Mouse (Mus musculus) heart, embryonic 11.5 days (tissue): ENCODE results near the gene Hist1h2ao. TPM values are rescaled to one million over a fixed set of nuclear protein-coding genes. Genes with fewer than 3 reads are reported as not detected.
"Not testable (repeated sequence)": the region's sequence is repeated elsewhere in the genome, so short reads cannot be mapped to it uniquely, and the experiment has no call there.

Experiments used
- ATAC-seq: fragments of 200-750 bp; cut with Nextera tagmentation; replicated peaks from 2 replicates; pipeline ENCODE4 v1.8.0; 2017; ENCODE audit warnings: moderate library complexity; ENCODE audit not compliant: insufficient number of reproducible peaks, low FRiP score, low TSS enrichment
- H3K27ac ChIP-seq: fragments of 300-500 bp; sonication (generic); 2 replicates; pipeline ENCODE4 v1.5.1; 2014; ENCODE audit warnings: mild to moderate bottlenecking, low read depth, low read length
- H3K27me3 ChIP-seq: fragments of 300-500 bp; sonication (generic); 2 replicates; pipeline ENCODE4 v1.6.1; 2014; ENCODE audit warnings: mild to moderate bottlenecking, low read length, mixed read lengths; ENCODE audit not compliant: control insufficient read depth, insufficient read depth
- H3K36me3 ChIP-seq: fragments of 300-500 bp; sonication (generic); 2 replicates; pipeline ENCODE4 v1.6.1; 2014; ENCODE audit warnings: mild to moderate bottlenecking, low read length, moderate library complexity, mixed read lengths; ENCODE audit not compliant: control insufficient read depth, insufficient read depth
- H3K4me1 ChIP-seq: fragments of 300-500 bp; sonication (generic); 2 replicates; pipeline ENCODE4 v1.6.1; 2014; ENCODE audit warnings: low read length; ENCODE audit not compliant: control insufficient read depth, insufficient read depth
- H3K4me2 ChIP-seq: fragments of 300-500 bp; sonication (generic); 2 replicates; pipeline ENCODE4 v1.6.1; 2014; ENCODE audit warnings: mild to moderate bottlenecking, moderate library complexity
- H3K4me3 ChIP-seq: fragments of 300-500 bp; sonication (generic); 2 replicates; pipeline ENCODE4 v1.5.1; 2014; ENCODE audit warnings: low read depth, low read length
- H3K9ac ChIP-seq: fragments of 300-500 bp; sonication (generic); 2 replicates; pipeline ENCODE4 v1.6.1; 2014; ENCODE audit warnings: mild to moderate bottlenecking, low read depth, low read length, moderate library complexity
- H3K9me3 ChIP-seq: fragments of 300-500 bp; sonication (generic); replicated peaks from 2 replicates; pipeline ENCODE4 v1.6.1; 2016; ENCODE audit warnings: low read length; ENCODE audit not compliant: control insufficient read depth
- WGBS: fragments of 180-500 bp; shearing (Covaris S2); extraction: QIAGEN DNeasy Blood & Tissue Kit; methylation state at CpG from one replicate; pipeline ENCODE4 v1.1.7; 2014; ENCODE audit not compliant: insufficient replicate concordance; 5-methylcytosine and 5-hydroxymethylcytosine counted together
- polyA plus RNA-seq: library from polyadenylated mRNA; unstranded; fragments of >200 nt; fragmentation: Nextera tagmentation; extraction: Ambion mirVana; gene quantifications from 2 replicates; pipeline ENCODE4 v1.2.1, GENCODE M21; 2014

The Hist1h2ao gene
- polyA plus RNA-seq, 1 experiment from 2014 or later: not detected

- no peak for ATAC-seq
- H3K27ac ChIP-seq: no peak overlapping the region
- WGBS: 88% methylated on average over 7 of the region's 7 CpGs
- H3K4me2 ChIP-seq: no peak overlapping the region
- no peak overlapping the region for H3K9ac ChIP-seq
- no peaks in the 10 kb centered on the region for H3K9me3 ChIP-seq
- no peaks in the 10 kb centered on the region for H3K27me3 ChIP-seq
- H3K4me3 ChIP-seq: no peak overlapping the region
- H3K4me1 ChIP-seq: peaks cover 3% of the 10 kb centered on the region; the same call in 1 of the 2 replicates
- H3K36me3 ChIP-seq: no peaks in the 10 kb centered on the region
Measured at GRCm38 (mm10) chr13:21795584-21795983, 14.7 kb upstream of the Hist1h2ao start.

- not testable (repeated sequence) for H3K27ac ChIP-seq, H3K9ac ChIP-seq, H3K36me3 ChIP-seq, H3K27me3 ChIP-seq, H3K4me1 ChIP-seq, H3K4me3 ChIP-seq, H3K4me2 ChIP-seq, H3K9me3 ChIP-seq, ATAC-seq
Measured at GRCm38 (mm10) chr13:21797163-21797562, 13.1 kb upstream of the Hist1h2ao start.

- H3K4me3 ChIP-seq, H3K27me3 ChIP-seq, H3K9ac ChIP-seq, H3K36me3 ChIP-seq, H3K9me3 ChIP-seq, H3K4me2 ChIP-seq, H3K27ac ChIP-seq, H3K4me1 ChIP-seq: not testable (repeated sequence)
- WGBS: no CpG with 5 or more reads among the region's 4 CpGs
- peak; percentile 55; the same call in 1 of the 2 replicates for ATAC-seq
Measured at GRCm38 (mm10) chr13:21803058-21803457, 7.2 kb upstream of the Hist1h2ao start.

GRCm38 (mm10) chr13:21811074-21811473 lies 809 bp downstream of the Hist1h2ao start:
- not testable (repeated sequence) for ATAC-seq, H3K4me2 ChIP-seq
- no CpG with 5 or more reads among the region's 8 CpGs for WGBS

GRCm38 (mm10) chr13:21811539-21811938 lies 1.3 kb downstream of the Hist1h2ao start, which contains the start of gene Hist1h4m:
Hist1h4m (plus strand) TSS chr13:21811746.
- not testable (repeated sequence) for H3K27ac ChIP-seq, H3K36me3 ChIP-seq, H3K9ac ChIP-seq, H3K4me1 ChIP-seq, H3K4me3 ChIP-seq, H3K9me3 ChIP-seq, H3K27me3 ChIP-seq
- WGBS: no CpG with 5 or more reads among the region's 24 CpGs
- peak; percentile 69 for ATAC-seq
- peak within 1 kb of the TSS; percentile 42 for H3K4me2 ChIP-seq

More at GRCm38 (mm10) chr13:21811074-21811473, 809 bp downstream of the Hist1h2ao start:
- H3K27me3 ChIP-seq, H3K9ac ChIP-seq, H3K9me3 ChIP-seq, H3K4me1 ChIP-seq, H3K36me3 ChIP-seq, H3K27ac ChIP-seq, H3K4me3 ChIP-seq: not testable (repeated sequence)

GRCm38 (mm10) chr13:21812092-21812491 lies 1.8 kb downstream of the Hist1h2ao start:
- H3K4me1 ChIP-seq, H3K27ac ChIP-seq, H3K4me3 ChIP-seq, H3K9me3 ChIP-seq, H3K36me3 ChIP-seq, H3K27me3 ChIP-seq, H3K9ac ChIP-seq: not testable (repeated sequence)
- WGBS: 0% methylated on average over 12 of the region's 14 CpGs
- ATAC-seq: peak; percentile 66
- H3K4me2 ChIP-seq: peak overlapping the region; percentile 42

- 75% methylated on average over 7 of the region's 16 CpGs for WGBS
- not testable (repeated sequence) for H3K9ac ChIP-seq, H3K4me2 ChIP-seq, H3K9me3 ChIP-seq, H3K4me3 ChIP-seq, H3K27ac ChIP-seq, H3K4me1 ChIP-seq, H3K27me3 ChIP-seq, ATAC-seq, H3K36me3 ChIP-seq
Measured at GRCm38 (mm10) chr13:21820082-21820890, 10.0 kb downstream of the Hist1h2ao start.

- no peak overlapping the region for H3K4me2 ChIP-seq
- H3K36me3 ChIP-seq: no peaks in the 10 kb centered on the region
- no peak overlapping the region for H3K27ac ChIP-seq
- WGBS: 77% methylated on average over 3 of the region's 3 CpGs
- no peak for ATAC-seq
- H3K27me3 ChIP-seq: no peaks in the 10 kb centered on the region
- no peak overlapping the region for H3K9ac ChIP-seq
- no peak overlapping the region for H3K4me3 ChIP-seq
- H3K4me1 ChIP-seq: no peaks in the 10 kb centered on the region
- no peaks in the 10 kb centered on the region for H3K9me3 ChIP-seq
Measured at GRCm38 (mm10) chr13:21828511-21828910, 18.2 kb downstream of the Hist1h2ao start.

GRCm38 (mm10) chr13:21830344-21830743 lies 20.1 kb downstream of the Hist1h2ao start:
- Histone ChIP-seq H3K27me3 (no peaks in the 10 kb centered on the region), H3K4me2 (no peak overlapping the region; the same call in 1 of the 2 replicates), H3K27ac (no peak overlapping the region), H3K9me3 (no peaks in the 10 kb centered on the region), H3K4me1 (no peaks in the 10 kb centered on the region), H3K9ac (no peak overlapping the region), H3K4me3 (no peak overlapping the region), H3K36me3 (no peaks in the 10 kb centered on the region)
- no peak for ATAC-seq
- 84% methylated on average over 10 of the region's 10 CpGs for WGBS
